Mouse (Mus musculus) liver, embryonic 14.5 days (tissue): ENCODE results near the gene Zbtb22.

Source experiments
- CTCF ChIP-seq: IDR thresholded peaks from 2 replicates; pipeline ENCODE4 v1.5.1; 2016; ENCODE audit warnings: antibody characterized with exemption, low read depth, control low read depth
- EP300 ChIP-seq: IDR thresholded peaks from 2 replicates; pipeline ENCODE4 v1.6.1; 2016; ENCODE audit warnings: antibody characterized with exemption, low read depth

DNA sequence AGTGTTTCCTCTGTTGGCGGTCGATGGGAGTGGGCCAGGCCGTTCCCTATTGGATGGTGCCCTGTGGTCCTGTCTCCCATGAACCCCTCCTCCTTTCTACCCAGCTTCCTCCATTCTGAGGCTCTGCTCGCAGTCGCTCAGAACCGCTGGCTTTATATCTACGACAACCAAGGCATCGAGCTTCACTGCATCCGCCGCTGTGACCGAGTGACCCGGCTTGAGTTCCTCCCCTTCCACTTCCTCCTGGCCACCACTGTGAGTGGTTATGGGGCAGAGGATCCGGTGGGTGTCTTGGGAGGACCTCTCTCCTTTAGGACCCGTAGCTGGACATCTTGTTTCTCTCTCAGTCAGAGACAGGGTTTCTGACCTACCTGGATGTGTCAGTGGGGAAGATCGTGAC is 27.8 kb downstream of the Zbtb22 start:
- TF ChIP-seq CTCF (no peak), EP300 (no peak)
